Mouse (Mus musculus): ENCODE results near the gene Colgalt1.

DNA sequence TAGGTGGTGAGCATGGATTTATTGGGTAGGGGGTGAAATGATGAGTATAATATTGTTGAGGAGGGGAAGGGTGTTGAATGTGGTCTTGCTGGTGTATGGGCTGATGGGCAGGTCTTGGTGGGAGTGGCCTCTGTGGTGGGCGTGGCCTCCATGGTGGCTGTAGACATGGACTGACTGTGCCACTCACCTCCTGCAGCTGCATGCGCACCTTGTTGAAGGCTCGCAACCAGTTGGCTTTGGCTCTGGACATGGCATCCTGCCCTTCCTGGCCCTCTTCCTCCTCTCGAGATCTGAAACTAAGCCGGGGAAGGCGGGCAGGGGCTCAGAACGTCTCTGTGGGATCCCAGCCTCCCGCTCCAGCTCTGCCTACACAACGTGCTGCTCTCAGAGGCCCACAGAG lies 47.0 kb downstream of the Colgalt1 start:
- TF ChIP-seq POLR2A (IDR thresholded peaks at IDR 0.05; ENCODE audit: borderline replicate concordance, extremely low read depth, insufficient read depth, insufficient read length, poor library complexity, severe bottlenecking): no peak
- no peak for TF ChIP-seq CTCF (IDR thresholded peaks at IDR 0.05; ENCODE audit: borderline replicate concordance, extremely low read depth, insufficient read depth, insufficient read length)

Measured in brain, embryonic 14.5 days (tissue).